Mouse (Mus musculus): ENCODE measurements around the gene Ovol1.

Gene Ovol1

DNA sequence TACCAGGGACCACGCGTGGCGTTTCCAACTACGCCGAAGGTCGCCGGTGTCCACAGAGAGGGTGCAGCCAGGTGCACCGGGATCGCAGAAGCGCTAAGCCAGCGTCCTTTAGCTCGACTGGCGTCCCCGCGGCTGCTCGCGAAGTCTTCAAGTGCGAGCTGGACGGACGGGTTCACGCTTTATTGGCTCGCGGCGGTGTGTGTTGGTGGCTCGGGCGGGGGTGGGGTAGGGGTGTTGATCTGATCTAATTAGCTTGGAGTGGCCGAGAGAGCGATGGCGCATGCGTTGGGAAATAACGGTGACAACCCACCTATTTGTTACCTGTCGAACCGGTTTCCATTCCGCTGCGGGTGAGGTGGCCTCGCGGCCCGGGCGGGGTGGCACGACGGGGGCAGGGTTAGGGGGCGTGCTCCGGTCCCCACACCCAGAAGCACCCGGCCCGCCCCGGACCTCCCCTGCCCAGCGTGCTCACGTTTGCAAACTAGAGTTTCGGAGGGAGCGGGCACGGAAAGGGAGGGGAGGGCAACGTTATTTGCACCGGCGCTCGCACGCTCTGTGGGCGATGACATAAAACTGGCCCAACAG is at the start of gene Ovol1:
Ovol1 (minus strand) TSS at position 190 of the 585 bp plus-strand sequence.
- DNase-seq = no peak

DNA sequence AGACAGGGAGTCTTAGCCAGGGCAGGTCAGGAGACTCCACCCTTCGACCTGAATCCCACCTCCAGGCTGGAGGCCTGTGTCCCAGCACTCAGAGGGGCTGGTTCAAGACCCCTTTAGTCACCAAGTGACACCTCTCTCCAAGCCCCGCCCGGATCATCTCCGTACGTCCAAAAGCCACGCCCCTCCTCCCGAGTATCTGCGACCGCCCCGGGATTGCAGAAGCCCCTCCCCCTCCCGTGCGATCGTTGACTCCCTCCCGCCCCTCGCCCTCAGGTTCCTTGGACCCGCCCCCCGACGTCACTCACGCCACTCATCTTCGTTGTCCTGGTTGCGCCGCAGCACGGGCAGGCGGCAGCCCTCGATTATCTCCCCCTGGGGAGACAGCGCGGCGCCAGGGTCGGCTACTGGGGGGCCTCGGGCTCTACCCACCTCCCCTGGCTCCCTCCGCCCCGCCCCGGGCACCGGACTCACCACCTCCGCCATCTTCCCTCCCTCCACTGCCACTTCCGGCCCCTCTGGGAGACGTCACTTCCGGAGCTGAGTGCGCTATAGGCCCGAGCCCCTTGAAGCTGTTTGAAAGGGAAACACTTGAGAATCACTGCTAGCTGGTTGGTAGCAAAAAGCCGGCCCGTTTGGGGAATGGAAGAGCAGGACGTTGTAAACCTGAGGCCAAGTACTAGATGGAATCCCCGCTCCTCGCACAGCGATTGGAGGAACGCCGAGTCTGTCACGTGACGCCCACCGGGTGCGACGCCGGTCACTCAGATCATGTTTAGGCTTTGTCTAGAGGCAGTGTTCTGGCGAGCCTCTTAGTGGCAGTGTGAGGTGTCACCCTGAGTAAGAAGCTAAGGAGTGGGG is 49.3 kb upstream of the Ovol1 start, which contains the start of gene Kat5:
Kat5 (minus strand) TSS at position 691 of the 858 bp plus-strand sequence.
- DNase-seq = peak; percentile 96

DNA sequence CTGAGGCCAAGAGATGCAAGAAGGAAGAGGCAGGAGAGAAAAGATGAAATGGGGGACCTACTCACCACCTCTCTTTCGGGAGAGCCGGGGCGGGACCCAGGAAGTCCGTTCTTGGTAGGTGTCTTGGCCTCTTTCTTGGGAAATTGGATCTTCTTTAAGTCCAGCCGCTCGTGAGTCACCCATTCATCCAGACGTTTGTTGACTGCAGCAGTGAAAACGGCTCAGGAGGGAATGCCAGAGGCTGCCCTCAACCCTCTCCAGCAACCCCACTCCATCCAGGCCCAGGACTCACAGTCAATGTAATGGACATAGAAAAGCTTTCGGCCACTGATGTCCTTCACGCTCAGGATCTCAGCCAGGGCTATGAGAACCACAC is 48.7 kb upstream of the Ovol1 start:
- DNase-seq = no peak

DNA sequence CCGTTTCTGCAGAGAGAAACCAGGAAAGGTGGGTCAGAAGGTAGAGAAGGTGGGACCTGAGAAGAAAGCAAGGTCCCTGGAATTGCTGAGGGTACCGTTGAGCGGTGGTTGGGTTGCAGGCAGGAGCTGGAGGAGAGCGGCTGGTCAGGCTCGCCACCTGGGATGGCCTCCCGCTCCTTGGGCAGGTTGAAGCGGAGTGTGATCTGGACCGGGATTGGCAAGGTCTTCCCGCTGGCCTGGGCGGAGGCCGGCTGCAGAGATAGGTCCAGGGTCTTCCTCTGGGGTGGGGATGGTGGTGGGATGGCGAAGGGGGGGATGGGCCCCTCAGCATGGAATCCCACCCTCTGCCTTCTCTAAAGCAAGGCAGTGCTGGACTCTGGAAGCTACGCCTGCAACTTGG is 48.3 kb upstream of the Ovol1 start:
- DNase-seq = no peak

DNA sequence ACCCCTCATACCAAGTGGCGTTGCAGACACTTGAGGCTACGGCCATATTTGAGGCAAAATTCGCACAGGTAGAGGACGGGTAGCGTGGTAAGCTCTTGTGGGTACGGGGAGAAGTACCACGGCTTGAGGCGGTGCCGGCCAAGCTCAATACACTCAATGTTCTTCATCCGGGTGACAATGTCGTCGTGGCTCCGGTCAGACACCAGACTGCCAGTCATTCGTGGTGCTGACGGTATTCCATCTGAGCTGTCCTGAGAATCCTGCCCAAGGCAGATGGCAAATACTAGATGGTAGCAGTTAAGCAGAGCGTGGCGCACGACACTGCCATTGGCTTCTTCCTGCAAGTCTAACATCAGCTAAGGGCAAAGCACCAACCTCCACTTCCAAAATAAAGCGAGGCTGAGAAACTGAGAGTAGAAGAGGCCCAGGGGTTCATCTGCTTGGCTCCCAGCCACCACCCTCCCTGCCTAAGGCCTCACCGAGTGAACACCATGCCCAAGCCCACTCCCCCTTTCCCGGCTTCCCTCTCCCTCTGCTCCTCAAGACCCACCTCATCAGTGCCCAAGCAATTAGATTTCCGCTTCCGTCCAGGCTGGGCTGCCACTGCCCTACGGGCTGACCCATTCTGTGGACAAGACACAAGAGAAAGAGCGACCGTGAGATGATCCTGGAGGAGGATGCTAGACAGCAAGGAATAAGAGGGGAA is 47.4 kb upstream of the Ovol1 start:
- DNase-seq = no peak

DNA sequence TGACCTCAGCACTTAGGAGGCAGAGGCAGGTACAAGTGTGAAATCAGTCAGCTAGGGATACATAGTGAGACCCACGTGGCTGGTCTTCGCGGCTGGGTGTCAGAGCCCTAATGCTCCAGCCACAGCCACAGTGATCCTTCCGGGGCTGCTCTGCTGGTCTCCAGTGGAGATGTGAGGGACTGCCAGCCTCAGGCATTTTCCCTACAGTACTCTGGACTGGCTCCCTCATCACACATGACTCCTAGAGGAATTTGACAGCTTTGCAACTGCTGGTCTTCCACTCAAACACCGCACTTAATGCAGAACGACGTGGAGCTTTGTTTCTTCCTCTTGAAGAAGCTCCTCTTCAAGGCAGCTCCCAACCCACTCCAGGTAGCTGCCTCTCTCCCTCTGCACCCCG is 45.8 kb upstream of the Ovol1 start:
- DNase-seq = no peak

DNA sequence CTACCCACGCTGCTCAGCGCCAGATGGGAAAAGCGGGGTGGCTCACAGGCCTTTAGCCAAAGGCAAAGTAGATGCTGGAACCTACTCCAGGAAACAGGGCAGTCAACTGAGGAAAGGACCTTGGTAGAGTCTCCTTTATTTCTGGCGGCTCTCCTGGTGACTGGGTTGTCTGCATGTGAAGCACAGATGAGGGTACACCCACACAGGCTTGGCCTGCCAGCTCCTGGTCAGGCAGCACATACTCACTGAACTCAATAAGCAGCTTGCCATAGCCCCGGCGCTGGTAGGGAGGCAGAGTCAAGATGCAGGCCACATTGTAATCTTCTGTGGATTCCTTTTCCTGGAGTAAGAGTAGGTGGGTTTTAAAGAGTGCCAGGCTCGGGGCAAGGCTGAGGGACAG is 44.7 kb upstream of the Ovol1 start:
- no peak for DNase-seq

DNA sequence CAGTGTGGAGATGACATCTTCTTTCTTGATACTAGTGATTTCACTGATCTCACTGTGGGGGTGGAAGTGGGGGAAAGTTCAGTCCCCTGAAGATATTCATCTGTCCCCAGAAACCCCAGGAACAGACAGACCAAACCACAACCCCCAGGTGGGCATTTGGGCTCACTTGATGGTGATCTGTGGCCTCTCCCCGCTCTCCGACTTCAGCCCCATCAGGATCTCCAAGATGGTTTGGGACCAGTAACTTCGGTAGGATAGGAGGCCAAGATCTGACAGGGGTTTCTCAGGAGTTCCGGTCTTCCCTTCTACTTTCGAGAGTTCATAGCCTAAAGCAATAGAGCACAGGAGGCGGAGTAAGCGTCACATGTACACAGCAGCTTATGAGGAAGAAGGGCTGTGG is 43.2 kb upstream of the Ovol1 start:
- DNase-seq = no peak

DNA sequence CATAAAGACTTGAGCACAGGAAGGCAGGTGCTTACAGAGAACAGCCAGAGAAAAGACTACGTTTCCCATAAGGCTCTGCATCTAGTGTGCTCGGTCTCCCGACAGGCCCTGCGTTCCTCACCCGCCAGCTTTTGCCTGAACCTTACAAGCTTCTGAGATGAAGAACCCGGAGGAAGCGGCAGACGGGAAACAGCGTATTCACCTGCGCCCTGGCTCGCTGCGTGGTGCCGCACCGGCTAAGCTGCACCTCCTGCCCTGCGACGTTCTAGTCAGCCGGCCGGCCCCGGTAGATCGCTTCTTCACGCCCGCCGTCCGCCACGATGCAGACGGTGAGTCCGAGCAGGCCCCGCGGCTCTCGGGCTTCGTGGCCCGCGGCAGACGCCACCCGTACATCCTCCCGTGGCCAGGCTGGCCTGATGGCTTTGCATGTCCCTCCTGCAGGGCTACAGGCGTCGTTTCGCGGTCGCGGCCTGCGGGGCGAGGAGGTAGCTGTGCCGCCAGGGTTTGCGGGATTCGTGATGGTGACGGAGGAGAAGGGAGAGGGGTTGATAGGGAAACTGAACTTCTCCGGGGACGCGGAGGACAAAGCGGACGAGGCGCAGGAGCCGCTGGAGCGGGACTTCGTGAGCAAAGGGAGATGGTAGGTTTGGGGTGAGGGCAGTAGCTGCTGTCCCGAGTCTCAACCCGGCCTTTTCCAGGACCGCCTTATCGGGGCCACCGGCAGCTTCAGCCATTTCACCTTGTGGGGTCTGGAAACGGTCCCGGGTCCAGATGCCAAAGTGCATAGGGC is 41.5 kb upstream of the Ovol1 start, which contains the start of gene Rnaseh2c:
Rnaseh2c (plus strand) TSS at position 122 of the 790 bp plus-strand sequence.
- peak; percentile 74 for DNase-seq

DNA sequence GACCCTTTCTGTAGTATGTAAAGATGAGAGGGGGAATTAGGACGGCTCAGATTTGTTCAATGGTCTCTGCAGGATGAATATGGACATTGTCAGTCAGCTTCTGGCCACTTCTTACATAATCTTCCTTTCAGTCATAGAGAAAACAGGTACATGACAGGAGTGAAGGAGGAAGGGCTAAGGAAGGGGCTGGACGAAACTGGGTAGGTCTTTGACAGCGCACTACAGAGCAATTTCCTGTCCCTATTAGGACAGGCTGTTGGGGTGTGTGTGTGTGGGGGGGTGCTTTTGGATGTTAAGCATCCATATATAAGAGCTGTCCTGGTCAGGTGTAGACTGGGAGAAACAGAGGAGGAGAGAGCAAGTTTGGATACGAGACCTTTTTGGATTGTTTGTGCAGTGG is 38.8 kb upstream of the Ovol1 start:
- DNase-seq = no peak

DNA sequence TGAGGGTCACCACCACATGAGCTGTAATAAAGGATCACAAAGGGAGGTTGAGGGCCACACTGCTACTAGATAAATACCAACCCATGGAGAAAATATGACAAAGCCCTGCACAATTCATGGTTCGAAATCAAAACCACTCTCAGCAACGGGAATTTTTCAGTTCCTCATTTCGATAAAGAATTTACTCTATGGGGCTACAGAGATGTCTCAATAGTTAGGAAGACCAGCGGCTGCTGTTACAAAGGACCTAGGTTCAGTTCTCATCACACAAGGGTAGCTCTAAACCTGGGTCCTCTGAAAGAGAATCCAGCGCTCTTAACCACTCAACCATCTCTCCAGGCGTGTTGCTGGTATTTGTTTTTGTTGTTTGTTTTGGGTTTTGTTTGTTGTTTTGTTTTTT is 31.4 kb upstream of the Ovol1 start:
- DNase-seq = no peak

DNA sequence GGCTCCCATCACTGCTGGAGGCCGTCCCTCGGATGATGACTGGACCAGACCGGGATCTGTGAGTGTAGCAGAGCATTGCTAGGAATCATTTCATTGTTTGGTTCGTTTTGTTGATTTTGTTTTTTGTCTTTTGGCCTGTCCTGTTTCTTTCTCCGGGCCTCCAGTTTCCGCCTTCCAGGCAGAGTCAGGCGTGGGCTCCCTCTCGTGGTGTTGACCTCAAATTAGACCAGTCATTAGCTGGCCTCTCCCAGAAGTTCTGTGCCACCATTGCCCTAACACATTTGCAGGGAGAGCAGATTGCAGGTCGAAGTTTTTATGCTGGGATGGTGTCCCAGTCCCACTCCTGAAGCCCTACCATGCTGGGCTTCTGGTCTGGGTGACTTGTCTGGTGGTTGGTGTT is 28.7 kb upstream of the Ovol1 start:
- DNase-seq = no peak

DNA sequence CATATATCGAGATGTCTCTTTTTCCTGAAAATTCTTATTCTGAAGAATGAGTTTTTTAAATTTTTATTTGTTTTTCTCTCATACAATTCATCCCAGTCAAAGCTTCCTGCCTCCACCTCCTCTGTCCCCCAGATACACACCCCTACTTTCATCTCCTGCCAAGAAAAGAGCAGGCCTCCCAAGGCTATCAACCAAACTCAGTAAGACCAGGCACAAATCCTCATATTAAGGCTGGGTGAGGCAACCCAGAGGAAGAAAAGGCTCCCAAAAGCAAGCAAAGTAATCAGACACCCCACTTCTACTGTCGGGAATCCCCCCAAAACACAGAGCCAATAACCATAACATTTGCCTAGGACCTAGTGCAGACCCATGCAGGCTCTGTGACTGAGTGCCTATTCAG is 21.5 kb upstream of the Ovol1 start:
- DNase-seq = no peak

DNA sequence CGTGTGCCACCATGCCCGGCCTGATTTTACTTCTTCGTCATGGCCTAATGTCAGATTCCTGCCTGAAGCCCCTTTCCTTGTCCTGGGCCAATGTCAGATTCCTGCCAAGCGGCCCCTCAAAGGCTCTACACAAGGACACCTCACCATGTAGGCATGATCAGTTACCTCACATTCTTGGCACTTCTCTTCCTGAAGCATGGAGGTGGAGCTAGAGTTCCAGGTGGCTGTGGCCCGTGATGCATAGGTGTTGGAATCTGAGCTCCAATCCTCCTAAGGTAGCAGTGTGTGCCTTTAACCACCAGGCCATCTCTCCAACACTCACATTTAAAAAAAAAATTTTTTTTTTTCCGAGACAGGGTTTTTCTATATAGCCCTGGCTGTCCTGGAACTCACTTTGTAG is 20.3 kb upstream of the Ovol1 start:
- DNase-seq = no peak

DNA sequence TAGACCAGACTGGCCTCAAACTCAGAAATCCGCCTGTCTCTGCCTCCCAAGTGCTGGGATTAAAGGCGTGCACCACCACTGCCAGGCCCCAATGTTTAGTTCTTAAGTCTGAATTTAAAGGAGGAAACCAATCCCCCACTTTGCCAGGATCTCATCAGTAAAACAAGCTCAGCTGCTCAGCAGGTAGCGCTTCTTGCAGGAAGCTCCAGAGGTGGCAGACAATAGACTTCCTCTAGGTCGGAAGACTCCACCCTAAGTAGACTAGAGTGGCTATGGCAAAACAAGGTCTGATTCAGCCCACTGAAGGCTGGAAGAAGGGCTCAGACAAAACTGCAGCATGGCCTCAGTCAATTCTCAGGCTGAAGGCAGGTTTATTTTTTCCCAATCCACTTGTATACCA is 19.5 kb upstream of the Ovol1 start:
- no peak for DNase-seq

DNA sequence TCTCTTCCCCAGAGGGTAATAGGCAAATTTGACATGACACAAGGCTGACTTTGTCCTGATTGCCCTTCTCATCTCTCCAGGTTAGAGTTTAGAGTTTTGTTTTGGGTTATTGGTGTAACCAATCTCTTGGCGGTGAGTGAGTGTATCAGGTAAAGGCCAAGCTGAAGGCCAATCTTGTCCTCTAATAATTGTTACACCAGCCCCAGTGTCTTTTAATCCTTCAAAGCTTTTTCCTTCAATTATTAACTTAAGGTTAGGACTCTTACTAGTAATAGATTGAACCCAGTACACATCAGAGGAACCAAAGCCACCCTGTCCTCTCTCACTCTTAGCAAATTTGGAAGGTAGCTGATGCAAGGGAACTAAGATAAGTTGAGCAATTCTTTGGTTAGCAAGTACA is 14.9 kb upstream of the Ovol1 start:
- no peak for DNase-seq

DNA sequence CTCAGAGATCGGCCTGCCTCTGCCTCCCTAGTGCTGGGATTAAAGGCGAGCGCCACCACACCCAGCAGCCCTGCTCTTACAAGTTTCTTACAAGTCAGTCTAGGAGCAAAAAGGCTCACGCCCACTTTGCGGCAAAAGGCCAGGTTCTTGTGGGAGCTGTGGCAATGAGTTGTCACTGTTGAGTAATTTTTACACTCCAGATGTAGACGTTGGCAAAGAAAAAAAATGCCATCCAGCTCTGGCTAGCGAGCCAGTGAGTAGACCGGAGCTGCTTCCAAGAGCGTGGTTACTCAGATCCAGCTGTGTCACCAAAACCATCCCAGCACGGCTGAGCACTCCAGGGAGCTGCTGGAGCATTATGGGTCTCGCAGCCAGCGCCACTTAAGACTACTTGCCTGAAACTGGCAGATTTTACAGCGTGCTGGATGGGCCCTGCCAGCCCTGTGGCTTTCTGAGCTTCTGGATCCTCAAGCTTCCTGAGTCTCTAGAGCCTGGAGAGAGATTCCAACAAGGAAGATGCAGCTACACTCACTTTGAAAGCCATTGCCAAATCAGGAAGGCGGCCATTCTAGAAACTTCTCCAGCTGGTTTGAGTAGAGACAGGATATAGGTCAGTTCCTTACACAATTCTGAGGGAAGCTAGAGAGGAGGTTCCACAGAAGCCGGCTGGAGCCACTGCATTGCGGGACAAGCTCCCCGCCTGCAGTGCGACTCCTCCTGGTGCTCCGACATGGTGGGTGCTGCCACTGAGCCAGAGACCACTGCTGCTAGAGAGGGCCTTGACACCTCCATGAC is 12.1 kb upstream of the Ovol1 start:
- no peak for DNase-seq

DNA sequence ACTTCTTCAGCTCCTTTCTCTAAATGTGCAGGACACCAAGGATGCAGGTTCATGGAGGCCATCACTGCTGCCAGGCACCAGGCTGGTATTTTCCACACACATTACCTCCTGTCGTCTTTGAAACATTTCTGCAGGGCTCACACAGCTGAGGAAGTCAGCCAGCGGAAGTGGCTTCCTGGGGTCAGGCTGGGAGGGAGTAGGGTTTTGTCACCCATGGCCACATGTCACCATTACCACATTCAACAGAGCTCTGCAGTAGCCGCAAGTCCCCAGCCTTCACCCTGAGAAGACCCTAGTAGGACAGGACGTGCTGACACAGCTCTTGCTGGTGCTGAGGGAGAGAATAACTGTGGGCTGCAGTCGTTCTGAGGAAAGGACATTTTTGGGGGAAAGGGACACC is 11.4 kb upstream of the Ovol1 start:
- DNase-seq = no peak

DNA sequence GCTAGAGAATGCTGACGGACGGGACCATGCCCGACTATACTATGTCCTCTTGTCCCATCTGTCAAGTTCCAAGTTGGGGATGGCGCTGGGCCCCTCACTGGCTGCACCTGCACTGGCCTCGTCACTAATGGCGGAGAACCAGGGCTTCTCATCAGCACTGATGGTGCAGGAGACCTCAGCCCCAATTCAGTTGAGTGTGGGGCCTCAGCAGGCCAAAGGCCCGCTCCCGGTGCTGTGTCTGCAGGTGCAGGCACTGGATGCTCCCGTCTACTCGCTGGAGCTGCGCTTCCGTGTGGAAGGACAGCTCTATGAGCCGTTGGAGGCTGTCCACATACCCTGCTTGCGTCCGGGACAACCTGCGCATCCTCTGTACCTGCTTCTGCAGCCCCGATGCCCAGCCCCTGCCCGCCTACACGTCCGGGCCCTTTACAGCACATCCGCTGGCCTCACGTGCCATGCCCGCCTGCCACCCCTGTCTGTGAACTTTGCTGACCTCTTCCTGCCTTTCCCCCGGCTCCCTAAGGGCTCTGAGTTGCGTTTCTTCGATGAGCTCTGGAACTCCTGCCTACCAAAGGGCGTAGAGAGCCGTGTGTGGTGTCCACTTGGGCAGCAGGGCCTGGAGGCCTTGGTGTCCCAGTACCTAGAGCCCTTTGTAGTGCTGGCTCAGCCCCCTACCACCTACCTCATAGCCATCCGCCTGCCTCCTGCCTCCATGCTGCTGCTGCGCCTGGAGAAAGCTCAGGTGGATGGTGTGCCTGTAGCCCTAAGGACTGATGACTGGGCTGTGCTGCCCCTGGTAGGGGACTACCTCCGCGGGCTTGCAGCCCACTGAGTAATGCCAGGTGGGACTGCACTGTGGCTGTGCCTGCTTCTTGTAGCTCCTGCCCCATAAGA is 10.2 kb upstream of the Ovol1 start:
- DNase-seq = no peak

DNA sequence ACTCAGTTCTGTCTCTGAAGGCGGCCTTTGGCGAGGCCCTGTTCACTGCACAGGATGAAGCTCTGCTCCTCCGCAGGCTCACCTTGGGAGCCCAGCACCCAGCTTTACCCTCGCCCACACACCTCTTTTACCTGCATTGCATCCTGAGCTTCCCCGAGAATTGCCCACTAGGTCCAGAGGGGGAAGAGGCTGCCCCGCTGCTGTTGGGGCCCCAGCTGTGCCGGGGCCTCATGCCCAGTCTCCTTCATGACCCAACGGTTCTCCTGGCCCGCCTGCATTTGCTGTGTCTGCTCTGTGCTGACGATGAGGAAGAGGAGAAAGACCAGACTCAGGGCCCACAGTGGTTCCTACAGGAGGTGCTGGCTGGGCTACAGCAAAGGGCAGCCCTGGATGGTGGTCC is 9.1 kb upstream of the Ovol1 start:
- no peak for DNase-seq

DNA sequence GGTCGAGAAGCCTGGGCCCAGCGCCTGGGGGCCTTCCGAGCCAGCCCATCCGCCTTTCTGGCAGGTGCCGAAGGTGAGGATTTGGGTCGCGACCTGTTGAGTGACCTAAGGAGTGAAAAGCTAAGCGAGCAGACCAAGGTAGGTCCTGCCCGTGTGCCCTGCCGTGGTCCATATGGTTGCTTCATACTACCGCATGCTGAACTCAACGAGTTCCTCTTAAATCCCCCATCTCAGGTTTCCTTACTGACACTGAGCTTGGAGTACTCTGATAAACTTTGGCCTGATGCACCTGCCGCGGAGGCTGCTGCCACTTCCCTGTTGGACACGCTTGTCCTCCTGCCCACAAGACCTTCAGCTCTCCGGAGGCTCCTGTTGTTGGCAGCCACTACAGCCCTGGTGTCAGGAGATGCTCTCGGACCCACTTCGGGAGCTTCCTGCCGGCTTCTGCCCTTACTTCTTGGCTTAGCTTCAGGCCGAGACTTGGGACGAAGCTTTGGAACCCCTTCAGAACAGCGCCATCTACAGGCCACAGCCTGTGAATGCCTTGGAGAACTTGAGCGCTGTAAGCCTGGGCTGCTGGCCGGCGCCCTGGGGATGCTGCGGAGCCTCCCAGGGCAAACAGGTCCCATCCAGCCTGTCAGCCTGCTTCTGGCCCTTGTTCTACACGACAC is 8.2 kb upstream of the Ovol1 start:
- DNase-seq = peak; percentile 86
